Mouse (Mus musculus) heart, adult 2 months (tissue): ENCODE data around the gene Trip6. TPM values are rescaled to one million over a fixed set of nuclear protein-coding genes. Genes with fewer than 3 reads are reported as not detected.
A peak's percentile ranks its signal among the peaks of the same experiment; 100 is the strongest.

ENCODE experiments used
- DNase-seq, 2 experiments: peaks; one replicate each; pipeline ENCODE4 v3.0.0; 2021
- H3K27ac ChIP-seq: fragments of 200-600 bp; 2 replicates; pipeline ENCODE4 v1.8.1; 2022
- H3K27me3 ChIP-seq: fragments of 200-500 bp; 2 replicates; pipeline ENCODE4 v1.6.1; 2012; ENCODE audit warnings: mild to moderate bottlenecking, low read length, inconsistent platforms, mixed read lengths; ENCODE audit not compliant: control insufficient read depth, insufficient read depth
- H3K36me3 ChIP-seq: fragments of 200-500 bp; 2 replicates; pipeline ENCODE4 v1.6.1; 2012; ENCODE audit warnings: low read length, inconsistent platforms; ENCODE audit not compliant: control insufficient read depth, insufficient read depth
- H3K4me1 ChIP-seq: fragments of 200-500 bp; 2 replicates; pipeline ENCODE4 v1.6.1; 2011; ENCODE audit warnings: low read length; ENCODE audit not compliant: control insufficient read depth, insufficient read depth
- H3K4me3 ChIP-seq: fragments of 200-600 bp; 2 replicates; pipeline ENCODE4 v1.8.1; 2022
- H3K79me2 ChIP-seq: fragments of 200-500 bp; replicated peaks from 2 replicates; pipeline ENCODE4 v1.6.1; 2012; ENCODE audit warnings: mild to moderate bottlenecking, inconsistent platforms, low read length, moderate library complexity, mixed read lengths; ENCODE audit not compliant: control insufficient read depth, insufficient read depth
- H3K9ac ChIP-seq: fragments of 200-500 bp; 2 replicates; pipeline ENCODE4 v1.6.1; 2012; ENCODE audit warnings: low read depth, mild to moderate bottlenecking, control low read depth, inconsistent platforms, low read length, mixed read lengths
- CTCF ChIP-seq: fragments of 200-600 bp; IDR thresholded peaks from 2 replicates; pipeline ENCODE4 v1.8.1; 2022; ENCODE audit warnings: antibody characterized with exemption, mild to moderate bottlenecking, moderate library complexity
- EP300 ChIP-seq: fragments of 200-500 bp; IDR thresholded peaks from 2 replicates; pipeline ENCODE4 v1.6.1; 2011; ENCODE audit warnings: low read depth, low read length, control low read depth; ENCODE audit not compliant: insufficient read depth
- POLR2A ChIP-seq: fragments of 200-500 bp; IDR thresholded peaks from 2 replicates; pipeline ENCODE4 v1.6.1; 2011; ENCODE audit warnings: mild to moderate bottlenecking, low read depth, low read length, control low read depth; ENCODE audit not compliant: insufficient read depth
- WGBS: fragments of 180-500 bp; shearing (Covaris S2); methylation state at CpG from one replicate; pipeline ENCODE4 v1.1.7; 2018; 5-methylcytosine and 5-hydroxymethylcytosine counted together
- intact Hi-C: fragments of 180-260 bp; cut with DNase I; formaldehyde crosslinking; loops from one replicate; pipeline ENCODE4 v1.15.1; 2025
- polyA plus RNA-seq: library from polyadenylated mRNA; depleted of rRNA; stranded (reverse); fragments of >200 nt; gene quantifications from 2 replicates; pipeline ENCODE4 v1.2.3, GENCODE M21; 2012
- total RNA-seq, 2 experiments: library from RNA; stranded (reverse); gene quantifications; 2 replicates each; pipeline ENCODE4 v1.2.3; 2021

Gene Trip6
- total and polyA plus RNA-seq, 3 experiments: 12.5 to 24.2 (median 13.6) TPM

DNA sequence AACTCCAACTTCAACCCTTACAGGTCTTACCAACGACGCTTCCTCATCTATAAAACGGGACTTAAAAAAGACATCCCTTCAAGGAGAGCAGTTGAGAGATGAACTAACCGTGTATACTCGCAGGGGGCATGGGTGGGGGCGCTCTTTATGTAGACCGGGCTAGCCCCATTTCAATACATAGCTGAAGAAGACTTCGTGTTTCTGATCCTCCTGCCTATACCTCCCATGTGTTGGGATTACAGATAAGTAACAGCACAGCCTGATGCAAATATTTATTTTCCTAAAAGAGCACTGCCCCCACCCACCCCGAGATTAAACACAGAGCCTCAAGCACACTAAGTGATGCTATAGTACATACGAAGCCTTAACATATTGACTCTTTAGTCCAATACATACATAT is 20.1 kb upstream of the Trip6 start:
- intact Hi-C loops: loop anchor here (1.0 kb wide), 1 partner anchor 42 kb away; no protein-coding TSS in a partner anchor
- H3K27me3 ChIP-seq: no peaks in the 10 kb centered on the region
- H3K27ac ChIP-seq: no peak overlapping the region
- no peaks in the 10 kb centered on the region for H3K79me2 ChIP-seq
- TF ChIP-seq EP300: no peak
- TF ChIP-seq POLR2A: no peak
- no peak for TF ChIP-seq CTCF
- WGBS: 43% methylated on average over 10 of the region's 10 CpGs
- H3K4me1 ChIP-seq: peaks cover 1% of the 10 kb centered on the region; the same call in 1 of the 2 replicates
- H3K9ac ChIP-seq: no peak overlapping the region
- no peak for DNase-seq
- no peaks in the 10 kb centered on the region for H3K36me3 ChIP-seq
- H3K4me3 ChIP-seq: no peak overlapping the region

GRCm38 (mm10) chr5:137333512-137334174 is 19.4 kb upstream of the Trip6 start, which contains the start of gene Slc12a9:
Gene Slc12a9, minus strand, starts transcription at chr5:137333597.
- peaks cover 1% of the 10 kb centered on the region; the same call in 1 of the 2 replicates for H3K4me1 ChIP-seq
- peak within 1 kb of the TSS; percentile 63 for H3K9ac ChIP-seq
- no peaks in the 10 kb centered on the region for H3K27me3 ChIP-seq
- WGBS: under 1% methylated on average over 44 of the region's 44 CpGs
- H3K36me3 ChIP-seq: no peaks in the 10 kb centered on the region
- intact Hi-C loops: loop anchor here (1.0 kb wide), 2 partner anchors 43 to 48 kb away; no protein-coding TSS in a partner anchor
- peak within 1 kb of the TSS; percentile 61 for H3K27ac ChIP-seq
- no peaks in the 10 kb centered on the region for H3K79me2 ChIP-seq
- DNase-seq: peak; percentile 93 to 94
- TF ChIP-seq POLR2A: peak; percentile 49
- TF ChIP-seq EP300: 0 out of 2 replicates have a peak, but pooled peaks have one; percentile 51
- peak; percentile 86 for TF ChIP-seq CTCF
- peak within 1 kb of the TSS; percentile 63 for H3K4me3 ChIP-seq

GRCm38 (mm10) chr5:137332857-137333511 is 18.8 kb upstream of the Trip6 start:
- no peak for DNase-seq
- Histone ChIP-seq H3K36me3 (no peaks in the 10 kb centered on the region), H3K27me3 (no peaks in the 10 kb centered on the region), H3K79me2 (no peaks in the 10 kb centered on the region), H3K4me1 (peaks cover 1% of the 10 kb centered on the region; the same call in 1 of the 2 replicates), H3K9ac (peak overlapping the region; percentile 63), H3K27ac (peak overlapping the region; percentile 61), H3K4me3 (peak overlapping the region; percentile 63)
- 24% methylated on average over 15 of the region's 15 CpGs for WGBS
- no peak for TF ChIP-seq POLR2A
- no peak for TF ChIP-seq EP300
- no peak for TF ChIP-seq CTCF
- intact Hi-C loops: loop anchor here (1.0 kb wide), 1 partner anchor 48 kb away; no protein-coding TSS in a partner anchor

DNA sequence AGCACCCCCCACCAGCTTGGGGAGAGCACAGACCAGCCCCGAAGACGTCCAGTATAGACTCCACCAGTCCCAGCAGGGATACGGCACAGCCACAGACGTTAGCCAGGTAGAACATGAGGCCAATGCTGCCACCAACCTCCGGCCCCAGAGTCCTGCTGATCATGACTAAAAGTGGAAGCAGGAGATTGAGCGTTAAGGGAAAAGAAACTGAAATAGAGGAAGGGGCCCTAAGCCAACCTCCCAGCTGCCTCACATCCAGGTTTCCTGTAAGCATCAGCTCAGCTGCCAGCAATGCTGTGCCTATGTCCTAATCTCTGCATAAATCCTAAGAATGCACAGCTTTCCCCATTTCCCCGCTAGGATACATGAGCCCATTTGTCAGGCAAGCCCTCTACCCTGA is 16.7 kb upstream of the Trip6 start:
- no peak for TF ChIP-seq EP300
- TF ChIP-seq POLR2A: no peak
- TF ChIP-seq CTCF: no peak
- Histone ChIP-seq H3K9ac (no peak overlapping the region), H3K27me3 (no peaks in the 10 kb centered on the region), H3K4me1 (no peaks in the 10 kb centered on the region), H3K79me2 (no peaks in the 10 kb centered on the region), H3K27ac (no peak overlapping the region), H3K4me3 (no peak overlapping the region), H3K36me3 (no peaks in the 10 kb centered on the region)
- DNase-seq: no peak
- 81% methylated on average over 7 of the region's 7 CpGs for WGBS
- intact Hi-C loops: no loop called here

DNA sequence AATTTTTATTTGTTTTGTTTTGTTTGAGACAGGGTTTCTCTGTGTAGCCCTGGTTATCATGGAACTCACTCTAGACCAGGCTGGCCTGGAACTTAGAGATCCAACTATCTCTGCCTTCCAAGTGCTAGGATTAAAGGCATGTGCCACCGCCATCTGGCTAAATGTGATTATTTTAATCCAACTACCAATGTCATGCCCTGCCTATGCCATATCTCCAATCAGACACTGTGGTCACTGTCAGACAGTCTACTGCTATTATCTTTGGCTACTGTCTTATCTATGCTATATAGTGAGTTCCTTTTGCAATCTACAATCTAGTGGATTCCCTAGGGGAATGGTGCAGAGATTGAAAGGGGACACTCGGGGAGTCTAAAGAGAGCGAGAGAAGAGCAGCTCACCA is 6.8 kb upstream of the Trip6 start:
- no peak for TF ChIP-seq CTCF
- no peak overlapping the region for H3K4me3 ChIP-seq
- H3K79me2 ChIP-seq: no peaks in the 10 kb centered on the region
- H3K27me3 ChIP-seq: no peaks in the 10 kb centered on the region
- WGBS: 79% methylated on average over 3 of the region's 3 CpGs
- H3K4me1 ChIP-seq: no peaks in the 10 kb centered on the region
- no peaks in the 10 kb centered on the region for H3K36me3 ChIP-seq
- no peak overlapping the region for H3K27ac ChIP-seq
- intact Hi-C loops: no loop called here
- no peak overlapping the region for H3K9ac ChIP-seq
- no peak for DNase-seq

DNA sequence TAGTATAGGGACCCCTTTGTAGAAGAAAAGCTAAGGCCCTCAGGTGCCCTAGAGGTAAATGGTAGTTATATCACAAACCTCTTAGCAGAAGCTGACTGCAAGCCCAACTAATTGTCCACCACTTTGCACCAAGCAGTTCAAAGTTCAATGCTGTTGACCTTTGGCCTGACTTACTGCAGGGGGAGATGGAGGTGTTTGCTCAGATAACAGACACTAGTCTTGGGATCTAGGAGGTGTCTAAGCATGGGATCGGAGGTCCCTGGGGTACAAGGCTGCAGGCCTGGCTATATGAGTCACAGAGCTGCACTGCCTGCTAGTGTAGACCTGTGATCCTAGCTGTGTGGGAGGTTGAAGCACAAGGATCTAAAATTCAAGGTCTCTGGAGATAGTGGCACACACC is 4.4 kb upstream of the Trip6 start:
- no peak for DNase-seq
- intact Hi-C loops: no loop called here
- H3K4me1 ChIP-seq: peaks cover 2% of the 10 kb centered on the region; the same call in 1 of the 2 replicates
- no peak overlapping the region for H3K4me3 ChIP-seq
- no peak overlapping the region for H3K27ac ChIP-seq
- no peaks in the 10 kb centered on the region for H3K79me2 ChIP-seq
- 90% methylated on average over 1 of the region's 1 CpGs for WGBS
- no peaks in the 10 kb centered on the region for H3K27me3 ChIP-seq
- no peaks in the 10 kb centered on the region for H3K36me3 ChIP-seq
- no peak overlapping the region for H3K9ac ChIP-seq
- TF ChIP-seq EP300 (no peak), CTCF (no peak), POLR2A (no peak)
